Mouse (Mus musculus): ENCODE measurements around the gene Cfap61. TPM values are rescaled to one million over a fixed set of nuclear protein-coding genes. Genes with fewer than 3 reads are reported as not detected.

Gene Cfap61
- total and polyA plus RNA-seq, 2 experiments from 2014 or later, result 0.46 to 0.68 TPM

GRCm38 (mm10) chr2:146049339-146049738, 114.8 kb downstream of the Cfap61 start:
- Histone ChIP-seq H3K27ac (ENCODE audit: low read depth) (no peak overlapping the region), H3K4me3 (ENCODE audit: low read depth, low read length) (no peak overlapping the region), H3K36me3 (replicated peaks; ENCODE audit: control insufficient read depth, insufficient read depth, low read length) (no peaks in the 10 kb centered on the region), H3K9me3 (replicated peaks; ENCODE audit: control insufficient read depth, low read length) (no peaks in the 10 kb centered on the region), H3K4me2 (ENCODE audit: low read depth, low read length) (no peak overlapping the region), H3K4me1 (ENCODE audit: control insufficient read depth, insufficient read depth) (peaks cover 4% of the 10 kb centered on the region; the same call in 1 of the 2 replicates), H3K27me3 (ENCODE audit: control insufficient read depth, insufficient read depth, low read length) (no peaks in the 10 kb centered on the region), H3K9ac (replicated peaks; ENCODE audit: low read depth, low read length) (no peak overlapping the region)
- DNase-seq (ENCODE audit: low spot score), result no peak
- WGBS, result 81% methylated on average over 5 of the region's 5 CpGs
- ATAC-seq (ENCODE audit: insufficient read depth, low read depth), result no peak
- TF ChIP-seq CTCF (IDR thresholded peaks at IDR 0.05; ENCODE audit: low read depth) (peak; percentile 20; the same call in 1 of the 2 replicates), EP300 (IDR thresholded peaks at IDR 0.05; ENCODE audit: low read depth) (no peak)

GRCm38 (mm10) chr2:146050069-146050468, 115.5 kb downstream of the Cfap61 start:
- no peak overlapping the region for H3K9ac ChIP-seq (replicated peaks; ENCODE audit: low read depth, low read length)
- no peak overlapping the region for H3K4me3 ChIP-seq (ENCODE audit: low read depth, low read length)
- no peak overlapping the region for H3K27ac ChIP-seq (ENCODE audit: low read depth)
- H3K36me3 ChIP-seq (replicated peaks; ENCODE audit: control insufficient read depth, insufficient read depth, low read length), result no peaks in the 10 kb centered on the region
- ATAC-seq (ENCODE audit: insufficient read depth, low read depth) (no peak), DNase-seq (ENCODE audit: low spot score) (no peak)
- no peak overlapping the region for H3K4me2 ChIP-seq (ENCODE audit: low read depth, low read length)
- H3K27me3 ChIP-seq (ENCODE audit: control insufficient read depth, insufficient read depth, low read length), result no peaks in the 10 kb centered on the region
- TF ChIP-seq CTCF (IDR thresholded peaks at IDR 0.05; ENCODE audit: low read depth) (no peak), EP300 (IDR thresholded peaks at IDR 0.05; ENCODE audit: low read depth) (no peak)
- H3K4me1 ChIP-seq (ENCODE audit: control insufficient read depth, insufficient read depth), result peaks cover 4% of the 10 kb centered on the region; the same call in 1 of the 2 replicates
- 31% methylated on average over 3 of the region's 3 CpGs for WGBS
- no peaks in the 10 kb centered on the region for H3K9me3 ChIP-seq (replicated peaks; ENCODE audit: control insufficient read depth, low read length)

- no peak for TF ChIP-seq CTCF (IDR thresholded peaks at IDR 0.05; ENCODE audit: low read depth)
- TF ChIP-seq EP300 (IDR thresholded peaks at IDR 0.05; ENCODE audit: low read depth), result no peak
- no peak for DNase-seq (ENCODE audit: low spot score)
These were observed 116.8 kb downstream of the Cfap61 start for GRCm38 (mm10) chr2:146051334-146051733.

GRCm38 (mm10) chr2:146057123-146057522, 122.5 kb downstream of the Cfap61 start:
- no peaks in the 10 kb centered on the region for H3K9me3 ChIP-seq (replicated peaks; ENCODE audit: control insufficient read depth, low read length)
- ATAC-seq (ENCODE audit: insufficient read depth, low read depth) (no peak), DNase-seq (ENCODE audit: low spot score) (no peak)
- H3K27me3 ChIP-seq (ENCODE audit: control insufficient read depth, insufficient read depth, low read length), result no peaks in the 10 kb centered on the region
- H3K4me1 ChIP-seq (ENCODE audit: control insufficient read depth, insufficient read depth), result no peaks in the 10 kb centered on the region
- no peak overlapping the region for H3K4me2 ChIP-seq (ENCODE audit: low read depth, low read length)
- no peak overlapping the region for H3K9ac ChIP-seq (replicated peaks; ENCODE audit: low read depth, low read length)
- no peak overlapping the region for H3K4me3 ChIP-seq (ENCODE audit: low read depth, low read length)
- TF ChIP-seq EP300 (IDR thresholded peaks at IDR 0.05; ENCODE audit: low read depth) (no peak), CTCF (IDR thresholded peaks at IDR 0.05; ENCODE audit: low read depth) (no peak)
- no peak overlapping the region for H3K27ac ChIP-seq (ENCODE audit: low read depth)
- WGBS, result 72% methylated on average over 4 of the region's 4 CpGs
- no peaks in the 10 kb centered on the region for H3K36me3 ChIP-seq (replicated peaks; ENCODE audit: control insufficient read depth, insufficient read depth, low read length)

More at GRCm38 (mm10) chr2:146051334-146051733, 116.8 kb downstream of the Cfap61 start:
- no peak overlapping the region for H3K27ac ChIP-seq (ENCODE audit: low read depth)
- no peaks in the 10 kb centered on the region for H3K9me3 ChIP-seq (replicated peaks; ENCODE audit: control insufficient read depth, low read length)
- no peak overlapping the region for H3K4me2 ChIP-seq (ENCODE audit: low read depth, low read length)
- no peaks in the 10 kb centered on the region for H3K36me3 ChIP-seq (replicated peaks; ENCODE audit: control insufficient read depth, insufficient read depth, low read length)
- peaks cover 4% of the 10 kb centered on the region; the same call in 1 of the 2 replicates for H3K4me1 ChIP-seq (ENCODE audit: control insufficient read depth, insufficient read depth)
- no peak overlapping the region for H3K9ac ChIP-seq (replicated peaks; ENCODE audit: low read depth, low read length)
- no peaks in the 10 kb centered on the region for H3K27me3 ChIP-seq (ENCODE audit: control insufficient read depth, insufficient read depth, low read length)
- 88% methylated on average over 4 of the region's 4 CpGs for WGBS
- H3K4me3 ChIP-seq (ENCODE audit: low read depth, low read length), result no peak overlapping the region
- ATAC-seq (ENCODE audit: insufficient read depth, low read depth), result no peak

- DNase-seq (ENCODE audit: low spot score), result no peak
- H3K4me1 ChIP-seq (ENCODE audit: control insufficient read depth, insufficient read depth), result no peaks in the 10 kb centered on the region
- no peak overlapping the region for H3K4me2 ChIP-seq (ENCODE audit: low read depth, low read length)
- TF ChIP-seq CTCF (IDR thresholded peaks at IDR 0.05; ENCODE audit: low read depth), result no peak
- TF ChIP-seq EP300 (IDR thresholded peaks at IDR 0.05; ENCODE audit: low read depth), result no peak
- H3K36me3 ChIP-seq (replicated peaks; ENCODE audit: control insufficient read depth, insufficient read depth, low read length), result no peaks in the 10 kb centered on the region
- WGBS, result 77% methylated on average over 3 of the region's 3 CpGs
- no peak overlapping the region for H3K9ac ChIP-seq (replicated peaks; ENCODE audit: low read depth, low read length)
- no peaks in the 10 kb centered on the region for H3K9me3 ChIP-seq (replicated peaks; ENCODE audit: control insufficient read depth, low read length)
- H3K27me3 ChIP-seq (ENCODE audit: control insufficient read depth, insufficient read depth, low read length), result no peaks in the 10 kb centered on the region
- H3K4me3 ChIP-seq (ENCODE audit: low read depth, low read length), result no peak overlapping the region
- no peak for ATAC-seq (ENCODE audit: insufficient read depth, low read depth)
- no peak overlapping the region for H3K27ac ChIP-seq (ENCODE audit: low read depth)
These were observed 124.2 kb downstream of the Cfap61 start for GRCm38 (mm10) chr2:146058791-146059190.
